Mouse (Mus musculus) gastrocnemius, postnatal 4 days (tissue): ENCODE measurements at regions not wholly inside any gene's neighbourhood (a gene's known extent, or its start where the extent isn't known, plus 50 kb on each side); places are given as distances from the start of the nearest gene placed in this dataset.

Experiments used
- DNase-seq, 2 experiments: peaks; one replicate each; pipeline ENCODE4 v3.0.0; 2021 to 2022; ENCODE audit warnings: low spot score in 2 of 2, mixed read lengths in 2 of 2

- DNase-seq: no peak
Observed at GRCm38 (mm10) chr19:14678584-14678983, 80.7 kb upstream of the Tle4 start.

GRCm38 (mm10) chr19:14676929-14677328, 79.1 kb upstream of the Tle4 start:
- no peak for DNase-seq

GRCm38 (mm10) chr19:14670821-14671104, 72.9 kb upstream of the Tle4 start:
- DNase-seq: no peak

- DNase-seq: no peak
Observed at GRCm38 (mm10) chr19:14670078-14670820, 72.4 kb upstream of the Tle4 start.

- DNase-seq: no peak
Observed at GRCm38 (mm10) chr19:14668512-14669181, 70.8 kb upstream of the Tle4 start.

GRCm38 (mm10) chr19:14664682-14665417, 67.0 kb upstream of the Tle4 start:
- no peak for DNase-seq

GRCm38 (mm10) chr19:14664096-14664586, 66.3 kb upstream of the Tle4 start:
- no peak for DNase-seq

GRCm38 (mm10) chr19:14663350-14663749, 65.5 kb upstream of the Tle4 start:
- no peak for DNase-seq

GRCm38 (mm10) chr19:14659725-14660124, 61.9 kb upstream of the Tle4 start:
- DNase-seq: no peak

- no peak for DNase-seq
Observed at GRCm38 (mm10) chr19:14658479-14658878, 60.6 kb upstream of the Tle4 start.

GRCm38 (mm10) chr19:14656022-14656388, 58.2 kb upstream of the Tle4 start:
- no peak for DNase-seq

GRCm38 (mm10) chr19:14655302-14656021, 57.6 kb upstream of the Tle4 start:
- no peak for DNase-seq
